Mouse (Mus musculus) limb, embryonic 14.5 days (tissue): ENCODE data around the gene Otos. TPM values are rescaled to one million over a fixed set of nuclear protein-coding genes. Genes with fewer than 3 reads are reported as not detected.

ENCODE experiments used
- ATAC-seq: fragments of 200-750 bp; cut with Nextera tagmentation; 2 replicates; pipeline ENCODE4 v1.8.0; 2017; ENCODE audit warnings: low read depth, moderate number of reproducible peaks, moderate TSS enrichment; ENCODE audit not compliant: low FRiP score
- DNase-seq: peaks from one replicate; pipeline ENCODE4 v3.0.0-alpha.2; 2015; ENCODE audit warnings: low spot score
- H3K27ac ChIP-seq: fragments of 300-500 bp; sonication (generic); replicated peaks from 2 replicates; pipeline ENCODE4 v1.5.1; 2014; ENCODE audit warnings: low read depth, mild to moderate bottlenecking, low read length, moderate library complexity, mixed read lengths
- H3K27me3 ChIP-seq: fragments of 300-500 bp; sonication (generic); 2 replicates; pipeline ENCODE4 v1.6.1; 2014; ENCODE audit warnings: low read length, mixed read lengths; ENCODE audit not compliant: control insufficient read depth, insufficient read depth
- H3K36me3 ChIP-seq: fragments of 300-500 bp; sonication (generic); 2 replicates; pipeline ENCODE4 v1.6.1; 2014; ENCODE audit warnings: mild to moderate bottlenecking, low read length, moderate library complexity, mixed read lengths; ENCODE audit not compliant: control insufficient read depth, insufficient read depth
- H3K4me1 ChIP-seq: fragments of 300-500 bp; sonication (generic); 2 replicates; pipeline ENCODE4 v1.6.1; 2014; ENCODE audit warnings: antibody characterized with exemption, low read length, mixed read lengths; ENCODE audit not compliant: control insufficient read depth, insufficient read depth
- H3K4me2 ChIP-seq: fragments of 300-500 bp; sonication (generic); replicated peaks from 2 replicates; pipeline ENCODE4 v1.6.1; 2014; ENCODE audit warnings: low read depth, mild to moderate bottlenecking, low read length, moderate library complexity; ENCODE audit not compliant: severe bottlenecking
- H3K4me3 ChIP-seq: fragments of 300-500 bp; sonication (generic); replicated peaks from 2 replicates; pipeline ENCODE4 v1.5.1; 2014; ENCODE audit warnings: low read length
- H3K9ac ChIP-seq: fragments of 300-500 bp; sonication (generic); 2 replicates; pipeline ENCODE4 v1.6.1; 2014; ENCODE audit warnings: mild to moderate bottlenecking, low read depth, low read length, moderate library complexity; ENCODE audit not compliant: severe bottlenecking
- H3K9me3 ChIP-seq: fragments of 300-500 bp; sonication (generic); 2 replicates; pipeline ENCODE4 v1.6.1; 2016; ENCODE audit warnings: low read length; ENCODE audit not compliant: control insufficient read depth
- POLR2A ChIP-seq: fragments of 200-500 bp; IDR thresholded peaks from 2 replicates; pipeline ENCODE4 v1.8.0; 2012; ENCODE audit warnings: inconsistent platforms, mild to moderate bottlenecking, moderate library complexity, borderline replicate concordance; ENCODE audit not compliant: insufficient read depth, insufficient read length; ENCODE audit errors: extremely low read depth
- WGBS: fragments of 180-500 bp; shearing (Covaris S2); extraction: QIAGEN DNeasy Blood & Tissue Kit; methylation state at CpG from one replicate; pipeline ENCODE4 v1.1.7; 2014; 5-methylcytosine and 5-hydroxymethylcytosine counted together
- polyA plus RNA-seq, 2 experiments: library from polyadenylated mRNA; depleted of rRNA in 1 of 2; stranded (reverse) in 1 of 2; unstranded in 1 of 2; fragments of >200 nt; fragmentation: Nextera tagmentation in 1 of 2; extraction: Ambion mirVana in 1 of 2; gene quantifications; 2 replicates each; pipeline versions ENCODE4 v1.2.1 to v1.2.3; 2012 to 2014

Gene Otos
- polyA plus RNA-seq, 2 experiments: 0.19 TPM; not detected in 1

- ATAC-seq (no peak), DNase-seq (no peak)
- Histone ChIP-seq H3K9ac (no peak overlapping the region), H3K36me3 (no peaks in the 10 kb centered on the region), H3K4me1 (no peaks in the 10 kb centered on the region; the same call in 1 of the 2 replicates), H3K4me3 (no peak overlapping the region), H3K27me3 (no peaks in the 10 kb centered on the region), H3K9me3 (no peaks in the 10 kb centered on the region), H3K27ac (no peak overlapping the region), H3K4me2 (no peak overlapping the region)
- TF ChIP-seq POLR2A: no peak
- 83% methylated on average over 5 of the region's 5 CpGs for WGBS
Observed at GRCm38 (mm10) chr1:92673258-92673782, 24.7 kb upstream of the Otos start.

DNA sequence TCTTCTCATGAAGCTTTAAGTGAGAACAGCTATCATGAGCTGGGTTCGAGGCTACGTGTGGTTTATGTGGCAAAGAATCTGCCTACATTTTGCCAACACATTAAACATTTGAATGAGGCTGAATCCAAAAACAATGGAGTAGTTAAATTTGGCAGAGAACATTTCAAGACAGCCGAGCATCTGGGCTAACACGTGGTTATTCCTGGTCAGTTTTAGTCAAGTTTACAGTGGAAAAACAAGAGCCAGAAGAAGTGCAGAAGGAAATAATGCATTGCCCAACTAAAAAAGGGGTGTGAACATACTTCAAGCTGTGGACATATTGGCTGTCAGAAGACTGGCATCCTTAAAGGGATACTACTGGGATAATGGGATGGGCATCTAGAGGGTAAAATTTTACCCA is 22.7 kb upstream of the Otos start:
- Histone ChIP-seq H3K36me3 (no peaks in the 10 kb centered on the region), H3K27ac (no peak overlapping the region), H3K27me3 (no peaks in the 10 kb centered on the region), H3K4me1 (no peaks in the 10 kb centered on the region; the same call in 1 of the 2 replicates), H3K9ac (no peak overlapping the region), H3K4me3 (no peak overlapping the region), H3K4me2 (no peak overlapping the region), H3K9me3 (no peaks in the 10 kb centered on the region)
- no peak for ATAC-seq
- no peak for DNase-seq
- WGBS: 87% methylated on average over 4 of the region's 4 CpGs
- no peak for TF ChIP-seq POLR2A

DNA sequence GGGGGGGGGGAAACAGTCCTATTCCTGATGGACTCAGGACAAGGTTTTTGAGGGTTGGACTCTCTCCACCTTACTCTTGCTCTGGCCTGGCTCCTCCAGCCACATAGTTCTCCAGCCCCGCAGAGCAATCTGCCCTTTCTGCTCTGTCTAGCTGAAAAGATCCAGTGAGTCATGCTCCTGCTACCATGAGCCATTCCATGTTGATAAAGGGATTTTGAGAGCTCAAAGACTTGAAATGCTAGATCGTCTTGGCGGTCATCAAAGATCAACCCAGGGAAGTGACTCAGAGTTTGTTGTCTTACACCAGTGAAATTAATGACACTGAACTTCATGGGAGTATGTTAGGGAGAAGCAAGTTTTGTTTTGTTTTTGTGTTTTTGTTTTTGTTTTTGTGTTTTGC is 20.8 kb upstream of the Otos start:
- no peak overlapping the region for H3K9ac ChIP-seq
- DNase-seq (no peak), ATAC-seq (no peak)
- H3K4me2 ChIP-seq: no peak overlapping the region
- TF ChIP-seq POLR2A: no peak
- no peak overlapping the region for H3K4me3 ChIP-seq
- no peaks in the 10 kb centered on the region for H3K27me3 ChIP-seq
- H3K36me3 ChIP-seq: no peaks in the 10 kb centered on the region
- no peaks in the 10 kb centered on the region; the same call in 1 of the 2 replicates for H3K4me1 ChIP-seq
- no peak overlapping the region for H3K27ac ChIP-seq
- H3K9me3 ChIP-seq: no peaks in the 10 kb centered on the region
- 97% methylated on average over 3 of the region's 3 CpGs for WGBS

- DNase-seq: no peak
- no peak overlapping the region for H3K4me3 ChIP-seq
- H3K9ac ChIP-seq: no peak overlapping the region
- H3K4me1 ChIP-seq: no peaks in the 10 kb centered on the region
- TF ChIP-seq POLR2A: no peak
- H3K9me3 ChIP-seq: no peaks in the 10 kb centered on the region
- H3K27me3 ChIP-seq: no peaks in the 10 kb centered on the region
- ATAC-seq: no peak
- no peak overlapping the region for H3K27ac ChIP-seq
- H3K36me3 ChIP-seq: no peaks in the 10 kb centered on the region
- 62% methylated on average over 6 of the region's 6 CpGs for WGBS
- no peak overlapping the region for H3K4me2 ChIP-seq
Observed at GRCm38 (mm10) chr1:92667106-92667505, 18.5 kb upstream of the Otos start.

- H3K4me2 ChIP-seq: no peak overlapping the region
- H3K4me3 ChIP-seq: no peak overlapping the region
- TF ChIP-seq POLR2A: no peak
- DNase-seq: no peak
- no peak overlapping the region for H3K27ac ChIP-seq
- no peaks in the 10 kb centered on the region for H3K36me3 ChIP-seq
- H3K9ac ChIP-seq: no peak overlapping the region
- no peaks in the 10 kb centered on the region for H3K9me3 ChIP-seq
- 59% methylated on average over 5 of the region's 5 CpGs for WGBS
- no peak for ATAC-seq
- no peaks in the 10 kb centered on the region for H3K27me3 ChIP-seq
- H3K4me1 ChIP-seq: no peaks in the 10 kb centered on the region
Observed at GRCm38 (mm10) chr1:92659392-92659791, 10.8 kb upstream of the Otos start.

- no peaks in the 10 kb centered on the region for H3K27me3 ChIP-seq
- H3K9ac ChIP-seq: no peak overlapping the region
- H3K4me2 ChIP-seq: no peak overlapping the region
- no peak overlapping the region for H3K27ac ChIP-seq
- no peaks in the 10 kb centered on the region for H3K4me1 ChIP-seq
- no peaks in the 10 kb centered on the region for H3K9me3 ChIP-seq
- H3K36me3 ChIP-seq: no peaks in the 10 kb centered on the region
- DNase-seq (no peak), ATAC-seq (no peak)
- no peak for TF ChIP-seq POLR2A
- WGBS: 67% methylated on average over 11 of the region's 11 CpGs
- no peak overlapping the region for H3K4me3 ChIP-seq
Observed at GRCm38 (mm10) chr1:92657025-92657820, 8.6 kb upstream of the Otos start.
